Mouse (Mus musculus): ENCODE results near the gene Mta1.

Mta1 gene

GRCm38 (mm10) chr12:113186326-113187010 lies 88.4 kb downstream of the Mta1 start:
- DNase-seq (ENCODE audit: low spot score): no peak

Data from adipocyte (in vitro differentiated cells).